Mouse (Mus musculus): ENCODE data around the gene Tmem45a2. TPM values are rescaled to one million over a fixed set of nuclear protein-coding genes. Genes with fewer than 3 reads are reported as not detected.
"Not testable (repeated sequence)": the region's sequence is repeated elsewhere in the genome, so short reads cannot be mapped to it uniquely, and the experiment has no call there.

Tmem45a2 gene
- polyA plus RNA-seq, 1 experiment: not detected

DNA sequence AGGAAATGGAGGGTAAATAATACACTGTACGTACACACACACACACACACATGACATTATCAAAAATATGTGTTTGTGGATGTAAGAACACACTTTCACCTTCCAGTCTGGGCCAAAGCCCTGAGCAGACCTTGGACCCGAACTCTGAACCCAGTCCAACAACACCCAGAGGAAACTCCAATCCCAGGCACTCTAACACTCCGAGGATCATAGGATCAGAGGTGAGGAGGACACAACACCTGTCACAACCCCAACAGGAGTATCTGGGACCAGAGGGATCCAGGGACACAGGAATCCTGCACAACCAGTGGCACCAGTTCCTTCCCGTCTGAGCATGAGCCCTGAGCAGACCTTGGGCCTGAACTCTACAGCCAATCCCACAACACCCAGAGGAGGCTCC is 8.4 kb upstream of the Tmem45a2 start:
- TF ChIP-seq POLR2A (IDR thresholded peaks at IDR 0.05; ENCODE audit: borderline replicate concordance, low read depth, low read length) (no peak), CTCF (IDR thresholded peaks at IDR 0.05; ENCODE audit: low read depth, low read length) (no peak)
- Histone ChIP-seq H3K4me3 (ENCODE audit: insufficient read depth, low read length) (no peak overlapping the region), H3K4me1 (ENCODE audit: control insufficient read depth, insufficient read depth, low read length) (no peaks in the 10 kb centered on the region), H3K27ac (ENCODE audit: insufficient read depth, low read depth, low read length) (no peak overlapping the region)

DNA sequence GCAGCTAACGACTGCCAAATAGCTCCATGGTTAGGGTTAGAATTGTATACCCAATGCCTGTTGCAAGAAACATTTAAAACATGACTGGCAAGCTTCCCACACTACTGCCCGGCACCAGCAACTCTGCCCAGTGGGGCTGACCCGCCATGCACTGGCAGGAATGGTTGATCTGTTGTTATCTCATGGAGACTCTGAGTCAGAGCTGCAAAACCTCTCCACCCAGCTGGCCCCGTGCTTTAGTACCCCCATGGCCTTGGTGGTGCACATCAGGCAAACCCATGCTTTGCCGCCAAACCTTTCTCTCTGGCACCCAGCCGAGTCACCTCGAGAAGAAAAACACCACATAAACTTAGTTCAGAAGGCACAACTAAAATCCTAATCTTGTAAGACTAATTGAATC is 4.8 kb upstream of the Tmem45a2 start:
- H3K4me3 ChIP-seq (ENCODE audit: insufficient read depth, low read length): no peak overlapping the region
- H3K27ac ChIP-seq (ENCODE audit: insufficient read depth, low read depth, low read length): no peak overlapping the region
- no peaks in the 10 kb centered on the region for H3K4me1 ChIP-seq (ENCODE audit: control insufficient read depth, insufficient read depth, low read length)
- TF ChIP-seq CTCF (IDR thresholded peaks at IDR 0.05; ENCODE audit: low read depth, low read length) (no peak), POLR2A (IDR thresholded peaks at IDR 0.05; ENCODE audit: borderline replicate concordance, low read depth, low read length) (no peak)

DNA sequence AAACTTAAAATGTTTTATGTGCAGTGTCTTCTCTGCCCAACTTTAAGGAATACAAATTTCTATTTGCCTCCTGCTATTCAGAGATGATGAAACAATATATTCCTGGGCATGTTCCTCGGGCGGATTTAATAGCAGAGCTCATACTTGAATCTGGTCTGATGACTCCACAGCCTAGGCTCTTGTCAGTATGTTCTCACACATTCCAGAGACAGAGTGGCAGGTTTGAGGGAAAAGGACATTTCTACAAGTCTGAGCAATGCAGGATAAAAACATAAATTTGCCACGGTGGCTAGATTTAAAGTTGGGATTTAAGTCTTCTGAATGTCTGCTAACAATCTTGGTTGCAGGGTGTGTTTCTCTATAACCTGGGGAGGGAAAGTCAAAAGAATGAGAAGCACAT is 9.1 kb downstream of the Tmem45a2 start:
- Histone ChIP-seq H3K4me1 (ENCODE audit: control insufficient read depth, insufficient read depth, low read length) (no peaks in the 10 kb centered on the region), H3K27ac (ENCODE audit: insufficient read depth, low read depth, low read length) (no peak overlapping the region), H3K4me3 (ENCODE audit: insufficient read depth, low read length) (no peak overlapping the region)
- TF ChIP-seq CTCF (IDR thresholded peaks at IDR 0.05; ENCODE audit: low read depth, low read length) (no peak), POLR2A (IDR thresholded peaks at IDR 0.05; ENCODE audit: borderline replicate concordance, low read depth, low read length) (no peak)

DNA sequence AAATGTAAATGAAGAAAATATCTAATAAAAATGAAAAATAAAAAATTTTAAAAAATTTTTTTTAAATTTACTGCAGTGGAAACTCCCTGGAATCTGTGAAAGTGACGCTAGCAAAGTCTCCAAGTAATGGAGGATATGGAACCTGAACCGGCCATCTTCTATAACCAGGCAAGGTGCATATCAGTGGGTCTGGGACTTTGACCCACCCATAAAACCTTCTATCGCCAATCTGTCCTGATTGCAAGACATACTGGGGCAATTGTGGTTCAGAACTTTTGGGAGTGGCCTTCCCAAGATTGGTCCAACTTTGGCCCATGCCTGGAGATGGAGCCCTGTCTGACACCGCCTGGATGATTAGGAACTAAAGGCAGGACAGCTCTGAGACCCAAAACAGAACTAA is 14.2 kb downstream of the Tmem45a2 start:
- no peaks in the 10 kb centered on the region for H3K4me1 ChIP-seq (ENCODE audit: control insufficient read depth, insufficient read depth, low read length)
- TF ChIP-seq CTCF (IDR thresholded peaks at IDR 0.05; ENCODE audit: low read depth, low read length) (no peak), POLR2A (IDR thresholded peaks at IDR 0.05; ENCODE audit: borderline replicate concordance, low read depth, low read length) (no peak)
- H3K27ac ChIP-seq (ENCODE audit: insufficient read depth, low read depth, low read length): no peak overlapping the region
- H3K4me3 ChIP-seq (ENCODE audit: insufficient read depth, low read length): no peak overlapping the region

DNA sequence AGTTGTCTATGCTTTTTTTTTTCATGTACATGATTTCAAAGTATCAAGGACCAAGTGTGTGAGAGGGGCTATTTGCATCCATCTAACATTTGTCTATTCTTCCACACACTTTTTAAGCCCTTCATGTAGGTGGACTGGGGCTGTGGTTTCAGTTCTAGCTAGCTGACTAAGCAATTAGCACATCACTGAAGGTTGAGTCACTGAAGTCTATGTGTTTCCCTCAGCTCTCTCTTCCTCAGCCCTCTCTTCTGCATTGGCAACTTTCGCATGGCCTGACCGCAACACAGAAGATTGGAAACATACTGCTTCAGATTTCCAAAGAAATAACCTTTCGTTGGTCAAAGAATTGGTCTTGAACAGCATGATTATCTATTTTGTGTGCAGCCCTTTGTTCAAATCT is 21.2 kb downstream of the Tmem45a2 start:
- Histone ChIP-seq H3K4me3 (ENCODE audit: insufficient read depth, low read length) (no peak overlapping the region), H3K4me1 (ENCODE audit: control insufficient read depth, insufficient read depth, low read length) (no peaks in the 10 kb centered on the region), H3K27ac (ENCODE audit: insufficient read depth, low read depth, low read length) (no peak overlapping the region)
- TF ChIP-seq POLR2A (IDR thresholded peaks at IDR 0.05; ENCODE audit: borderline replicate concordance, low read depth, low read length): no peak
- TF ChIP-seq CTCF (IDR thresholded peaks at IDR 0.05; ENCODE audit: low read depth, low read length): no peak

DNA sequence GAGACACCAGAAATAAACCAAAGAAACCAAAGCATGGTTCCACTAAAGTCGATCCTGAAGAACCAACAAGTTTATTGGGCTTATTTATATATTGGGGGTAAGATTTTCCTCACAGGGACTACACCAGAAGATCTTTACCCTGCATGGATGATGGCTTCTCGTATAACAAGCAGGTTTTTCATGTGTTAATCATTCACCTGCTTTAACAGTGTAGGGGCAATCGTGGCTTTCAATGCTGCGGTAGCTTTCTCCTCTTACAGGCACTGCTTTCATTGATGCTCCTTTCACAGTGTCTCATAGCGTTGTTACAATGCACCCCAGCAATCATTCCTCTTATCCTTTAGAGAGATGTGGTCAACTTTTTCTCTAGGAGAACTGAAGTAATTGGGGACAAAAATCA is 32.6 kb downstream of the Tmem45a2 start:
- TF ChIP-seq CTCF (IDR thresholded peaks at IDR 0.05; ENCODE audit: low read depth, low read length) (no peak), POLR2A (IDR thresholded peaks at IDR 0.05; ENCODE audit: borderline replicate concordance, low read depth, low read length) (no peak)
- Histone ChIP-seq H3K27ac (ENCODE audit: insufficient read depth, low read depth, low read length) (no peak overlapping the region), H3K4me3 (ENCODE audit: insufficient read depth, low read length) (no peak overlapping the region), H3K4me1 (ENCODE audit: control insufficient read depth, insufficient read depth, low read length) (no peaks in the 10 kb centered on the region)

DNA sequence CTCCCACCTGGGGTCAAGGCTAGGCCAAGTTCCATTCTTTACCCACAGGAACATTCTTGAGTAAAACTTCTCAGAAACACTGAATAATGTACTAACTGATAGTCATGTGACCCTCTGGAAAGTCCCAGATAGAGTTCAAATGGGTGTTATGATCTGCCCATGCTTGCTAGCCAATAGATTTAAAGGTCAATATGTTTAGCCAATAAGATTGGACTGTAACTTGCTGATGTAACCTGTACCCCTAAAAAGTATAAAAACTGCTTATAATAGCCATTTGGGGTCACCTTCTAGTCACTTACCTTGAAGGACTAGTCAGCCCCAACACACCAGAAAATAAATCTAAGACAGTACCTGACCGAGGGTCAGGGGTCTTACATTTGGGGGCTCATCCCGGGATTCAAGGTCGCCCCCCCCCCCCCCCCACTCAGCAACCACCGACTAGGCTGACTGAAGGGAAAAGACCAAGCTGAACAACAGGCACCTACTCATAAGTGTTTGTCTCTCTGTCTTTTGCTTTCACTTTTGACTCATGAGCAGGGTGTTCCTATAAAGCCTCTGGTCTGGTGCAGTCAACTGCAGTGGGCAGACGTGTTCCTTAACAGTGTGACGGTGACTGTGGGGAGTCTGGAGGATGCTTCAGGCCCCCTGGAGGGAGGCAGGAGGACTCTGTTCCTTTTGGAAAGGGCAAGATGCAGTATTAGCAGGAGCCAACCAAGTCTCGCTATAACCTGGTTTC is 40.9 kb downstream of the Tmem45a2 start:
- TF ChIP-seq POLR2A (IDR thresholded peaks at IDR 0.05; ENCODE audit: borderline replicate concordance, low read depth, low read length) (no peak), CTCF (IDR thresholded peaks at IDR 0.05; ENCODE audit: low read depth, low read length) (no peak)
- Histone ChIP-seq H3K4me3 (ENCODE audit: insufficient read depth, low read length) (no peak overlapping the region), H3K27ac (ENCODE audit: insufficient read depth, low read depth, low read length) (no peak overlapping the region), H3K4me1 (ENCODE audit: control insufficient read depth, insufficient read depth, low read length) (no peaks in the 10 kb centered on the region)

DNA sequence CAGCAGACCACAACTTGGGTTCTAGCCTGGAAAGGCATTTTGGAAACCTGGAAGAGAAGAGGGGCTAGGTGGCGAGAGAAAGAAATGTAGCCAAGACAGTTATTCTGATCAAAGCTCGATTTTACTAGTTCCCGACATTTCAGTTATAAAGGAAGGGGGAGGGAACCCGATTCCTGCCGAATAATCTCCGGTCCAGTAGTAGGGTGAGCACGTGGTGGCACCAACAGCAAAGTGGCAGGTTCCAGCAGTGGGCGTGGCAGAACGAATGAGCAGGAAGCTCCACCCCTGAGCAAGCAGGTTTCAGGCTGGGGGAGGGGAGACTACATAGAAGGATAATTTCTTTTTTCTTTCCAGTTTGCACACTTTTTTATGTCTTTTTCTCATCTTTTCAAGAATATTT is 72.9 kb downstream of the Tmem45a2 start:
- H3K27ac ChIP-seq (ENCODE audit: insufficient read depth, low read depth, low read length); H3K4me1 ChIP-seq (ENCODE audit: control insufficient read depth, insufficient read depth, low read length); H3K4me3 ChIP-seq (ENCODE audit: insufficient read depth, low read length): not testable (repeated sequence)

Other genes starting within 250 kb of the Tmem45a2 start
- 1.3 TPM in 1 of 2 replicates, not detected in the other for gene Tmem45a, start 185.2 kb downstream of the Tmem45a2 start, polyA plus RNA-seq (2012; ENCODE audit: insufficient read depth, insufficient read length, missing spikeins)
- gene Lnp1, start 143.3 kb downstream of the Tmem45a2 start, polyA plus RNA-seq (2012; ENCODE audit: insufficient read depth, insufficient read length, missing spikeins): not detected in 2 replicates
- 20.3 and 20.8 TPM in 2 replicates for gene Tomm70a, start 50.3 kb upstream of the Tmem45a2 start, polyA plus RNA-seq (2012; ENCODE audit: insufficient read depth, insufficient read length, missing spikeins)
- gene Nit2, start 96.0 kb upstream of the Tmem45a2 start, polyA plus RNA-seq (2012; ENCODE audit: insufficient read depth, insufficient read length, missing spikeins): 30.5 and 37.8 TPM in 2 replicates
- gene Tbc1d23, start 160.1 kb upstream of the Tmem45a2 start, polyA plus RNA-seq (2012; ENCODE audit: insufficient read depth, insufficient read length, missing spikeins): 83.3 and 91.7 TPM in 2 replicates
- gene Tmem30c, start 221.5 kb upstream of the Tmem45a2 start, polyA plus RNA-seq (2012; ENCODE audit: insufficient read depth, insufficient read length, missing spikeins): not detected in 2 replicates

Measured in bone marrow macrophage, adult 2 months (primary cell).